Mouse (Mus musculus): ENCODE measurements at regions not wholly inside any gene's neighbourhood (a gene's known extent, or its start where the extent isn't known, plus 50 kb on each side); places are given as distances from the start of the nearest gene placed in this dataset.

DNA sequence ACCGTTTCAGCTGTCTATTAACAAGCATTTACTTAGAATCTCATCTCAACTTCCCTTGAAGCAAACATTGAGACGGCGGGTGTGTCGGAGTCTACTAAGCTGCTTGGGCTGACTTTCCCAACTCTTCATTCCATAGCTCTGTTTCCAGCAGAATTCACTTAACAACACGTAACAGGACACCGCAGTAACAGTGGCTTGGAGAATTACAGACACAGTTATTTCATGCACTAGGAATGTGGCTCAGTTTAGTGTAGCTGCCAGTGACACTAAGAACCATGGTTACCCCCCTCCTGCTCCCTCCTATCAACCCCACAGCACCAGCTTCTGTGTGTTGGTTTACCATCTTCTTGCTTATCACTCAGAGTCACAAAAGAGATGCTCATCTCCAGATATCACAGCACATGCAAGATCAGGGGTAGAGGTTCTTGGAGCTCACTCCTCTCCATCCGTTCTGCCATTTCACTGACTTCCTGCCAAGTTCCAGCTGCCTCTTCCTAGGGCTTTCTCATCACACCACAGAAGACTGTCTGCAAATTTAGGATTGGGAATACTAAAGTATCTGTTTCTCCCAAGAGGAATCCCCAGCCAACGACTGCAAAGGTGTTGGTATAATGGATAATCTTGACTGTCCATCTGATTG, 90.7 kb downstream of the Banf2 start:
- no peak for DNase-seq (ENCODE audit: low spot score)

DNA sequence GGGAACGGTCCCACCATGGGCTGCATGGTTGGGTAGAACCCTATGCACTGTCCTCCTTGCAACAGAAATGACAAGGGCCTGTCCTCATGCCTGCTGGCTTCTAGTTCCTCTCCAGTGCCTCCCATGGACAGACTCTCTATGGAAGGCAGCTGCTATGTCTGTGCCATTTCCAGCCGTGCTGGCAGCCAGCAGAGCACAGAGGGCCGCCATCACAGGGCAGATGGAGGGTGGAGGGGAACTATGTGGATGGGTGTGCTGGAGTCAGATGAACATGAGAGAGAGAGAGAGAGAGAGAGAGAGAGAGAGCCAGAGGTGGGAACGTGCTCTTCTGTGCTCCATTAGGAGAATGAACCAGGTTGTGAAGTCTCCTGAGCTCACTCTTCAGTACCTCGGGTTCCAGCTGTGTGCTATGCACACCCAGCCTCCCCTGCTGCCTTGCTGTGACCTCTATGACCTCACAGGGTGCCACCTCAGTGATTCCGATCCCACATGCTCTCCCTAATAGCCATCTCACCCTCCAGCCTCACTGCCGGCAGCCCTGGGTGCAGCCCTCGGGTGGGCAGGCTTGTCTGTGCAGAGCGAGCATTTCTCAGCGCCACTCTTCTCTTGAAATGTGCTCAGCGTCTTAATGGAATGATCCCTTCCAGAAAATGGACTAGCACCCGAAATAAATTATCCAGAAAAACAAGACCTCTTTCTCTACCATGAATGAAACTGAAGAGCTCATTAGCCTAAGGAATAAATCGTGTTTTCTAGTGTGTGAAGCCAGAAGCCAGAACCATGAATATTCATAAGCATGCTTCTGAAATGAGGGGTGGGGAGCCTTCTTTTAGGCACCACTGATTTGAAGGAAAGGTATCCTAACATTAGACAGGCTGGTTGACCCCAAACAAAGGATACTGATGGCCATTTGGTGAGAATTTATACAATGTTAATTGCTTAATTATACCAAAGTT, 94.5 kb downstream of the Banf2 start:
- DNase-seq (ENCODE audit: low spot score): no peak

- no peak for DNase-seq (ENCODE audit: low spot score)
These were observed 95.2 kb downstream of the Banf2 start for GRCm38 (mm10) chr2:144128038-144128402.

GRCm38 (mm10) chr2:144128527-144128926, 95.7 kb downstream of the Banf2 start:
- no peak for DNase-seq (ENCODE audit: low spot score)

DNA sequence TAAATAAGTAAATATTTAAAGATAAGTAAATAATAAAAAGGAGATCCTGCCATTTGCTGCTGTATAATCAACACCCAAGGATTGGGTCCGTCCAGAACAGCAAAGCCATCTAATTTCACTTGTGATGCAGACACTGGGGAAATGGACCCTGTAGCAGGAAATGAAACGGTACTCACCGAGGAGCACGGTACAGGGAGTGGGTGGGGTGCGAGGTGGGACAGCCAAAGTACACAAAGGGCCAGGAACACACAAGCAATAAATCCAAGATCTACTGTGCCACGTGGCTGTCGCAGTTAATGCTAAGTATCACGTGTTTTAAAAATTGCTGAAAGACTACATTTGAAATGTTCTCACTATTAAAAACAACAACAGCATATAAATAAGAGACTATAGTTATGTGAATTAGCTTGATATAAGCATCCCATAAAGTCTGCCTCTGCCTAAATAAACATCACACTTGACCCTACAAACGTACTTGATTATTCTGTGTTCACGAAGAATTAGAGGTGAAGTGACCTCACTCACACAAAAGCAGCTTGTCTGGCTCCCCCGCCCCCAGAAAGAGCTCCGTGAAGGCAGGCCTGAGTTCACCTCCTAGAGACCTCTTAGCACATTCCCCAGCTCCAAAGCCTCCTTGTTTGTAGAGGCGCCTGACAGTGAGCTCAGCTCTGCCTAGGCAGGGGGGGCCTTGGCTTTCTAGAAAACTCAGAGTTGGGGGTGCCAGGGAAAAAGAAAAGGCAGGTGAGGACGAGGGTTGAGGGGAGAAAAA, 101.1 kb downstream of the Banf2 start:
- no peak for DNase-seq (ENCODE audit: low spot score)

DNA sequence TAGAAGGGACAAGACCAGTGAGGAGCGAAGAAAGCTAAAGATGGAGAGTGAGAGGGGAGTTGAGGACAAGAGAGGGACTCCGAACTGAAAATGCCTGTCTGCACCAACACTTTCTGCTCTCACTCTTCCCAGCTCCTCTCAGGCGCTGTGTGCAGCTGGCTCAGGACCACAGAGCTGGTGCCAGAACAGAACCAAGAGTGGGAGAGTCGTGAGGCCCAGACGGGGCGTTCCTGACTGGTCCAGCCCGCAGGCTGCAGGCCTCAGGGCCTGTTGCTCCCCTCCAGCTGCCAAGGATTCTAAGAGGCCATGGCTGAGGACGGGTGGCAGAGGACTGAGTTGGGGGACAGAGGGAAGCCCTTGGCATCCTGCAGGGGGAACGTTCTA, 101.7 kb downstream of the Banf2 start:
- peak; percentile 22 for DNase-seq (ENCODE audit: low spot score)

DNA sequence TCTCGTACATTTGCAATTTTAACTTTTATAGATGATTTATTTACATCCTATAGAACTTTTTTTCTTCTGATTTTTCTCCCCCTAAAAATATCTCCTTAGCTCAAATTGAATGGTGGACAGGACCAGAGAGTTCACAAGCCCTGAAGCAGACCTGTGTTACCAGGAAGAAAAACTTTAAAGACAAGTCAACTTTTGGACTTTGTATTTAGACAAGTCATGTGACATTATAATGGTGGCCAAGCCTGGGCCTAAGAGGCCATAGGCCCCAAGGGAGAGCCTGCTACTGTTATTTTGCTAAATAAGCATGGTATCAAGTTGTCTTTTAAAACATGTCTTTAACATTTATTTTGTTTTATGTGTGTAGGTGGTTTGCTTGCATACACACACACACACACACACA, 102.7 kb downstream of the Banf2 start:
- DNase-seq (ENCODE audit: low spot score): no peak

DNA sequence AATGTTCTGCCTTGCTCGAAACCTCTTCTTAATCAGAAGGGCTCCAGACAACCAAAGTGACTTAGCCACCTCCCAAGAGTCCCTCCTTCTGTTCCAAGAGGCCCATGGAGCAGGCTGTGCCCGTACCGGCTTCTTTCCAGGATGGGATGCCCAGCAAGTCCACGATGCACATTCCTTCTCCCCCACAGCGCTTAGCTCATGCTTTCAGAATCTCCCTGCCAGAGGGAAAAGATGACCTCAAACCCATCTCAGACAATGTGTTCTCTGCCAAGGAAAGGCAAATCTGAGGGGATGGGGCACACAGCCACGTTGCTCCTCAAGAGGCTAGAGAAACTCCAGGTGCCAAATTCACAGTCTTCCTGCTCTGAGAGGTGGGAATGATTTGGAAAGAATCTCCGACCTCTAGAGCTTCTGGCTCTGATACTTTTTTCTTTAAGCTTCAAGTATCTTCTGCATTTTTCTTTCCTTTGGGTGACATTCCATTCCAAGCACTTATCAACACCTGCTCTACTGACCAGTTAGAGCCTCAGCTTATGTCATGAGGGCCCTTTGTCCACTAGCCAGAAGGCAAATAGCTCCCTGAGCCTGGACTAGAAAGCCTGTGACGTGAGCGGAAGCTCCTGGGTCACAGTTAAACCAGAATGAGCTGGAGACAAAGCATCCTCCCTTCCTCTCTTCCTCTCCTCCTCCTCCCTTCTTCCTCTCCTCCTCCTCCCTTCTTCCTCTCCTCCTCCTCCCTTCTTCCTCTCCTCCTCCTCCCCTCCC, 110.9 kb downstream of the Banf2 start:
- no peak for DNase-seq (ENCODE audit: low spot score)

DNA sequence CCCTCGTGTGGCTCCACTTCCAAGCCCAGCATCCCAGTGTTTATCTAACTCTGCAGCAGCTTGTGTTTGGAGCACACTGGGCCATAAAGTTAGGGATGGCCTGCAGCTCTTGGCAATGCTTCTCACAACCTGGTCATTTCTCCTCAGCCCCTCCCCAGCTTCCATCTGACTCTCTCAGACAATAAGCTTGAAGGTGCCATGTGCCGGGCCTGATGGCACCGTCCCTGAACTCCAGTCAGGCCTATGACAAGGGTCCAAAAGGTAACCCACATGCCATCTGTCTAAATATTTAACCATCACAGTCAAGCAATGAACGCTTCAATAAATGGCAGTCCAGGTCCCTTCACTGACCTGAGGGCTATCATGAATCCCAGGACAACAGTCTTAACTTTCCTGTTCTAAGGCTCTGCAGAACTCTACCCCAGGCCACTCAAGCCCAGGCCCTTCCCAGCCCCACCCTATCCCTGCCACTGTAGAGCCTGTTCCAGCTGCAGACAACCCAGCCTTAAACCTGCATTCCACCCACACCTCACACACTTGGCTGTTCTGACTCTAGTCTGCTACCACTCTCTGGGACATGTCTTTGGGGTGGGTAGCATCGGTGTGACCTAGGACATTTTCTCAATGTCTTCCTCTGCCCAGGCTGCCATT, 111.8 kb downstream of the Banf2 start:
- DNase-seq (ENCODE audit: low spot score): no peak

DNA sequence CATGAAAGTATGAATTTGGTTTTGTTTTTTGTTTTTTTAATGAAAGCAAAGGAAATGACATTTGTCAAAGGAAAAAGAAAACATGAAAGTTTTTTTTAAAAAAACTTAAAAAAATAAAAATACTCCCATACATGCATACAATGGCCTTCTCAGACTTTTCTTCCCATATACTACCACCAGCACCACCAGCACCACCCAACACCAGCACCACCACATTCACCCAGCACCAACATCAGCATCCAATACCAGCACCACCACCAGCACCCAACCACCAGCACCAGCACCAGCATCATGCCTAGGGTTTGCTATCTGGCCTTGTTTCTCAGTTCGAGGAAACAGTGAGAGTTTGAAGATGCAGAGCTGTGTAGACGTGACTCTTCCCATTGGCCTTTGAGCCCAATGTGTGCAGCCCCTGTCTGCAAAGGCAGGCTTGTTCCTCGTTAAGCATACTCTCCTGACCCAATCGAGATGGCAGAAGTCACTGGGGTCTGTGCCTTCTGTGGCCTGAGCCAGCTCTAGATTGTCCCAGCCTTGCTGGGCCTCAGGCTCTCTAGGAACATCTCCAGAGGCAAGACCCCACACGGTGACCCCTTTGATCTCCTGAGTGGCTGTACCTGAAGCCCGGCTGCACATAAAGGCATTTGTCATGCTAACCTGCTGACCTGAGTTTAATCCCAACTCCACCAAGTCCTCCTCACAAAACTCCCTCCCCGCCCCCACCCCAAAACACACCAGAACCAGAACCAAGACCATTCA, 113.8 kb upstream of the Mgme1 start:
- no peak for DNase-seq (ENCODE audit: low spot score)

GRCm38 (mm10) chr2:144157343-144157742, 113.1 kb upstream of the Mgme1 start:
- no peak for DNase-seq (ENCODE audit: low spot score)

GRCm38 (mm10) chr2:144158256-144158655, 112.2 kb upstream of the Mgme1 start:
- DNase-seq (ENCODE audit: low spot score): peak; percentile 4

- DNase-seq (ENCODE audit: low spot score): peak; percentile 5
These were observed 110.6 kb upstream of the Mgme1 start for GRCm38 (mm10) chr2:144159854-144160331.

DNA sequence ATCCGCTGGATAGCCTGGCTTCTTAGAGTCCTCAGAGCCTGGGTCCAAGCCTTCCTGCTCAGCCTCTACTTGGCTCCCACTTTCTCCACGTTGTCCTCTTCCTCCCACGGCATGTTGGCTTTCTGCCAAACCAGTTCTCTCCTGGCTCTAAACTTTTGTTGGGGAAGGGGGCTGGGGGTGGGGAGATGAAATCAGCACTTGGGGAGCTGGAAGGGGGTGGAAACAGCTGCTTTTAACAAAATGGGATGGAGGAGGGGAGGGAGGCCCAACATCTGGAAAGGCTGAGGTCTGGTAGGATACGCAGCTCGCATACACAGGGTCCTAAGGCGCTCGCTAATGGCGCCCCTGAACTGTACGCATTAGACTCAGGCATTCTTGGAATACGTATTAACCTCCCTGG, 110.0 kb upstream of the Mgme1 start:
- DNase-seq (ENCODE audit: low spot score): peak; percentile 18

DNA sequence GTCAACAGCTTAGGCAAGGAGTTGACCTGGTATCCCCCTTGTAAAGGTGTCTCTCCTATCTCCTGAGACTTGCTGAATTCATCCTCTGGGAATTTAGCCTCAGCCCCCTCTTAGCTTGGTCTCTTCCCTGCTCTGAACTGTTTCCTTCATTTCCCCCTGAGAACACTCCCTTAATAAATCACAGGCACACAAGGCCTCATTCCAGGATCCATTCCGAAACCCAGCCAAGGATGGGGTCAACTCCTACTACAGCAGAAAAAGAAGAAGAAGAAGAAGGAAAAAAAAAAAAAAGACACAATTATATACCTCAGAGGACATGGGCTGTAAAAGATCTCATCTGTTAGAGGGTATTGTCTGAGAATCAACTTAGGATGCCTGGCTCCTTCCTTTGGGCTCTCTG, 108.6 kb upstream of the Mgme1 start:
- DNase-seq (ENCODE audit: low spot score): peak; percentile 8

DNA sequence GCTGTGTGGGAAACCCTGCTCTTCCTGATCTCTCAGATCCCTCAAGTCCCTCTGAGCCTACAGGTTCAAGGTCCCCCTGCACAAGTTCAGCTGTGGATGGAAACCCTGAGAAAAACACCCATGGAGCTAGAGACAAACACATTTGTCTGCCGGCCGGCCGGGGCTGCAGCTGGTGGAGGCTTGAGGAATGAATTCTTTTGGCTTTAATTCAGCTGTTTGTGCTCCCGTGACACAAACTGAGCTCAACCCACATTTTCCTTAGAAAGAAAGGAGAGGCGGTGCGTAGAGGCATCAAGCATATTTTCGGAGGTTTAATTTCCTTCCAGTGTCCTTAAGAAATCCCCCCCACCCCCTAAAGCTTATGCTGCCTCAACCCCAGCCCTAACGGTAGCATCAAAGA, 106.4 kb upstream of the Mgme1 start:
- peak; percentile 21 for DNase-seq (ENCODE audit: low spot score)

DNA sequence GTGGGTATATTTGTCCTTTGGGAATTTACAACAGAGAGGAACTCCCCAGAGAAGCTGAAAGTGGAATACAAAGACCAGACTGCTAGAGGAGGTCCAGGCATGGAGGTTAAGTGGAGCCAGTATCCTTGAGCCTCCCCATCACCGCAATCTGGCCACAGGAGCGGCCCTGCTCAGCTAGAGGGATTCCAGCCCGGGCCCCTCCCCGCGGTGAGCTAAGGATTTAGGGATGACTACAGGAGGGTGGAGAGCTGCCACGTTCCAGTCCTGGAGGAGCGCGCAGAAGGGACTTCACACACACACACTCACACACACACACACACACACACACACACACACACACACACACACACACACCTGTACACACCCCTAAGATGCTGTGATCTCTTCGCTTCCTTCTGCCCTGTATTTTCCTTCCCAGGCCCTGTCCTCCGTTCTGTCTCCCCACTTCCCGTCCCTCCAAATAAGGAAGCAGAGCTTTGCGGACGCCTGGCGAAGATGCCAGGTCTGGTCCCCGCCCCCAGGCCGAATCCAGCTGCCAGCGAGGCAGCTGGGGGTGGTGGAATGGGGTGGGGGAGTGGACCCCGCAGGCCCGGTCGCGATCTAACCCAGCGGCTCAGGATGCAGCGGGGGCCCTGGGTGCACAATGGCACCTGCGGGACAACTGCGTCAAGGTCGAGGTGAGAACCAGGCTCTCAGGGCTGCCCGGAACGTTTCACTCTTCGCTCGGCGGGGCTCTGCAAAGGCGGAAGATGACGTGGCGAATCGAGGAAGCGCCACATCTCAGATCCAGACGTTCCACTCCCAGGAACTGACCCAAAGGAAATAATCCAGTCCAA, 105.3 kb upstream of the Mgme1 start:
- DNase-seq (ENCODE audit: low spot score): peak; percentile 70

GRCm38 (mm10) chr2:144166102-144166750, 104.2 kb upstream of the Mgme1 start:
- no peak for DNase-seq (ENCODE audit: low spot score)

- DNase-seq (ENCODE audit: low spot score): no peak
These were observed 100.8 kb upstream of the Mgme1 start for GRCm38 (mm10) chr2:144169576-144170178.

Measured in urinary bladder, postnatal 25 days (tissue).